Mouse (Mus musculus): Measurements from ENCODE around the gene Tbl1x.

Gene Tbl1x

GRCm38 (mm10) chrX:77608947-77609703 is 98.3 kb downstream of the Tbl1x start:
- no peak for DNase-seq (ENCODE audit: low spot score)

GRCm38 (mm10) chrX:77611938-77612337 is 101.1 kb downstream of the Tbl1x start:
- no peak for DNase-seq (ENCODE audit: low spot score)

- no peak for DNase-seq (ENCODE audit: low spot score)
These were observed 102.2 kb downstream of the Tbl1x start for GRCm38 (mm10) chrX:77613041-77613440.

- no peak for DNase-seq (ENCODE audit: low spot score)
These were observed 105.0 kb downstream of the Tbl1x start for GRCm38 (mm10) chrX:77615735-77616293.

- no peak for DNase-seq (ENCODE audit: low spot score)
These were observed 106.7 kb downstream of the Tbl1x start for GRCm38 (mm10) chrX:77617368-77618144.

GRCm38 (mm10) chrX:77630439-77630838 is 119.6 kb downstream of the Tbl1x start:
- no peak for DNase-seq (ENCODE audit: low spot score)

GRCm38 (mm10) chrX:77636499-77636898 is 125.7 kb downstream of the Tbl1x start:
- DNase-seq (ENCODE audit: low spot score), result no peak

- DNase-seq (ENCODE audit: low spot score), result peak; percentile 10
These were observed 127.3 kb downstream of the Tbl1x start for GRCm38 (mm10) chrX:77638076-77638475.

GRCm38 (mm10) chrX:77640301-77640700 is 129.5 kb downstream of the Tbl1x start:
- DNase-seq (ENCODE audit: low spot score), result no peak

- DNase-seq (ENCODE audit: low spot score), result no peak
These were observed 135.4 kb downstream of the Tbl1x start for GRCm38 (mm10) chrX:77646164-77646563.

GRCm38 (mm10) chrX:77650246-77650645 is 139.4 kb downstream of the Tbl1x start:
- DNase-seq (ENCODE audit: low spot score), result no peak

- DNase-seq (ENCODE audit: low spot score), result no peak
These were observed 151.2 kb downstream of the Tbl1x start for GRCm38 (mm10) chrX:77662030-77662429.

GRCm38 (mm10) chrX:77663276-77663675 is 152.5 kb downstream of the Tbl1x start:
- DNase-seq (ENCODE audit: low spot score), result no peak

- no peak for DNase-seq (ENCODE audit: low spot score)
These were observed 154.2 kb downstream of the Tbl1x start for GRCm38 (mm10) chrX:77665030-77665429.

GRCm38 (mm10) chrX:77666911-77667310 is 156.1 kb downstream of the Tbl1x start:
- DNase-seq (ENCODE audit: low spot score), result no peak

GRCm38 (mm10) chrX:77667441-77667840 is 156.6 kb downstream of the Tbl1x start:
- no peak for DNase-seq (ENCODE audit: low spot score)

GRCm38 (mm10) chrX:77669779-77670550 is 159.2 kb downstream of the Tbl1x start:
- peak; percentile 5 for DNase-seq (ENCODE audit: low spot score)
